Mouse (Mus musculus) embryonic facial prominence, embryonic 10.5 days (tissue): ENCODE measurements around the gene Cenpt. TPM values are rescaled to one million over a fixed set of nuclear protein-coding genes. Genes with fewer than 3 reads are reported as not detected.

Source experiments
- DNase-seq: peaks from one replicate; pipeline ENCODE4 v3.0.0-alpha.2; 2017; ENCODE audit warnings: low spot score
- H3K27ac ChIP-seq: fragments of 300-500 bp; sonication (generic); replicated peaks from 2 replicates; pipeline ENCODE4 v1.5.1; 2016; ENCODE audit warnings: mild to moderate bottlenecking
- H3K27me3 ChIP-seq: fragments of 300-500 bp; sonication (generic); replicated peaks from 2 replicates; pipeline ENCODE4 v1.6.1; 2016; ENCODE audit warnings: low read depth, mild to moderate bottlenecking; ENCODE audit not compliant: poor library complexity, severe bottlenecking
- H3K36me3 ChIP-seq: fragments of 300-500 bp; sonication (generic); replicated peaks from 2 replicates; pipeline ENCODE4 v1.6.1; 2016; ENCODE audit warnings: mild to moderate bottlenecking, moderate library complexity
- H3K4me1 ChIP-seq: fragments of 300-500 bp; sonication (generic); 2 replicates; pipeline ENCODE4 v1.6.1; 2016
- H3K4me3 ChIP-seq: fragments of 300-500 bp; sonication (generic); 2 replicates; pipeline ENCODE4 v1.5.1; 2016; ENCODE audit warnings: mild to moderate bottlenecking, moderate library complexity
- H3K9me3 ChIP-seq: fragments of 300-500 bp; sonication (generic); 2 replicates; pipeline ENCODE4 v1.6.1; 2016; ENCODE audit warnings: mild to moderate bottlenecking
- WGBS: fragments of 180-500 bp; shearing (Covaris S2); methylation state at CpG from one replicate; pipeline ENCODE4 v1.1.7; 2016; 5-methylcytosine and 5-hydroxymethylcytosine counted together
- polyA plus RNA-seq: library from polyadenylated mRNA; unstranded; fragments of >200 nt; fragmentation: Nextera tagmentation; extraction: Ambion mirVana; gene quantifications from 2 replicates; pipeline ENCODE4 v1.2.1, GENCODE M21; 2016

The Cenpt gene
- polyA plus RNA-seq: 49.6 and 51.2 TPM in 2 replicates

- Histone ChIP-seq H3K4me3 (peak within 1 kb of the TSS; percentile 83; the same call in 1 of the 2 replicates), H3K4me1 (peaks cover 46% of the 10 kb centered on the region), H3K9me3 (no peaks in the 10 kb centered on the region), H3K36me3 (peaks cover 29% of the 10 kb centered on the region), H3K27me3 (no peaks in the 10 kb centered on the region), H3K27ac (0 out of 2 replicates have a peak within 1 kb of the TSS, but pooled peaks have one; percentile 37)
- DNase-seq: no peak
- 93% methylated on average over 3 of the region's 3 CpGs for WGBS
Observed at GRCm38 (mm10) chr8:105853178-105853577, at the start of gene Cenpt. TSS of gene Cenpt (minus strand) at chr8:105853278.

DNA sequence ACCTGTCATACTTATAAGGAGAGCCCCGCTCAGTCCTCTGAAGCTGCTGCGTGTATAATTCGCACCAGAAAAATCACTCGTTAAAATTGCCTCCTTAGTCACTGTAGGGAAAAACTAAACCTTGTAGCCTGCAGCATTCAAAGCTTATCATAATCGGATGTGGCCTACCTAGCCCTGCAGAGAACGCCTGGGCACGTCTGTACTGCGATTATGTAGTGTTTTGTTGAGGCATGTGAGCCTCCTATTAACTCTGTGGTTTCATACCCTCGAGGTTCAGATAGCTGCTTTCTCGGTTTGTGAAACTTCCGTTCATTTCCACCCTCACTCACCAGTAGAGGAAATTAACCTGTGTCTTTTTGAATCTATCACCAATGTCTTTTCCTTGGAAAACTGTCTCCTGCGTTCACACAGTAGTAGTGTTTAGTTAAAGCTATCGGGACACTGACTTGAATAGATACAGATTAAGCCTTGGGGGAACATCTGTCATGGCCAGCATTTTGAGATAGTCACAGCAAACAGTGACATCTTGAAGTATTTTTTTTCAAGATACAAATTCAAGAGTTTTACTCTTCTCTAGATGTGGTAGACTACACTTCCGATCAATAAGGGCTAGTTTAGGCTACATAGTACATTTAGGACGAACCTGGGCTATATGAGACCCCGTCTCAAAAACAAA lies 48.0 kb upstream of the Cenpt start:
- Histone ChIP-seq H3K4me3 (peak overlapping the region; percentile 97), H3K36me3 (no peaks in the 10 kb centered on the region), H3K9me3 (no peaks in the 10 kb centered on the region), H3K27me3 (no peaks in the 10 kb centered on the region), H3K4me1 (peaks cover 8% of the 10 kb centered on the region), H3K27ac (peak overlapping the region; percentile 98)
- DNase-seq: no peak
- WGBS: 38% methylated on average over 16 of the region's 16 CpGs

DNA sequence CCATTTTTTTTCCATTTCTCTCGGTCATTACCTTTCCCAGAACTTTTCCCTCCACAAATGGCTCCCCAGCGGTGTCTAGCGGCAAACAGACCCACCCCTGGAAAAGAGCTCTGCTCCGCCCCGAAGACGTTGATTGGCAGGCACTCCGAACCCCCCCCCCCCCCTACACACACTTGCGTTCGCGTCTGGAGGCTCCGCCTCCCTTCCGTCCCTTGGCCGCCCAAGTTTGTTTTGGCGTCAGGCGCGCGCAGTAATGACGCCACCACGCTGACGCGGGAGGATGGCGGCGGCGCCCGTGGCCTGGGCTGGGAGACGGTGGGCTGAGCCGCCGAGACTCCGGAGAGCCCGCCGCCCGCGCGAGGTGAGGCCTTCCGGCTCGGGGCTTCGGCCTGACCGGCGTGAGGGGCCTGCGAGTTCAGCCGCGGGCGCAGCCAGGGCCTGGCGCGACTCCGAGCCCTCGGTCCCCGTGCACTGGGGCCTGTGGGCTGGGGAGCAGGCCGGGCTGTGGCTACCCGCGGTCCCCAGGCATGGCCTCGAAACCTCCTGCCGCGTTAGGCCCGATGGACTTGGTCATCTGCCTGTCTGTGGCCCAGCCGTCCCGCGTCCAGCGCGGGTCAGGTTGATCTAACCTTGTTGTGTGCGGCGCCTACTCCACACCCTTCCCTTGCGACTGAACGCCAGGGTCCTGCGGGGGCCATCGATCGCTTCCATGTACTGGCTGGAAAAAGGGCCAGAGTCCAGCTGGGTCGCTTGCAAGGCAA lies 47.3 kb upstream of the Cenpt start, which contains the start of gene Pskh1:
Gene Pskh1 (plus strand): TSS at position 262 of the 761 bp plus-strand sequence.
- Histone ChIP-seq H3K4me3 (peak within 1 kb of the TSS; percentile 97), H3K27ac (peak within 1 kb of the TSS; percentile 98), H3K27me3 (no peaks in the 10 kb centered on the region), H3K36me3 (no peaks in the 10 kb centered on the region), H3K4me1 (peaks cover 8% of the 10 kb centered on the region), H3K9me3 (no peaks in the 10 kb centered on the region)
- DNase-seq: peak; percentile 96
- WGBS: under 1% methylated on average over 68 of the region's 68 CpGs

- DNase-seq: no peak
- no peaks in the 10 kb centered on the region for H3K27me3 ChIP-seq
- peaks cover 21% of the 10 kb centered on the region for H3K36me3 ChIP-seq
- no peak overlapping the region for H3K27ac ChIP-seq
- H3K4me3 ChIP-seq: no peak overlapping the region
- peaks cover 15% of the 10 kb centered on the region for H3K4me1 ChIP-seq
- 84% methylated on average over 9 of the region's 9 CpGs for WGBS
- no peaks in the 10 kb centered on the region for H3K9me3 ChIP-seq
Observed at GRCm38 (mm10) chr8:105897801-105898480, 44.9 kb upstream of the Cenpt start.

DNA sequence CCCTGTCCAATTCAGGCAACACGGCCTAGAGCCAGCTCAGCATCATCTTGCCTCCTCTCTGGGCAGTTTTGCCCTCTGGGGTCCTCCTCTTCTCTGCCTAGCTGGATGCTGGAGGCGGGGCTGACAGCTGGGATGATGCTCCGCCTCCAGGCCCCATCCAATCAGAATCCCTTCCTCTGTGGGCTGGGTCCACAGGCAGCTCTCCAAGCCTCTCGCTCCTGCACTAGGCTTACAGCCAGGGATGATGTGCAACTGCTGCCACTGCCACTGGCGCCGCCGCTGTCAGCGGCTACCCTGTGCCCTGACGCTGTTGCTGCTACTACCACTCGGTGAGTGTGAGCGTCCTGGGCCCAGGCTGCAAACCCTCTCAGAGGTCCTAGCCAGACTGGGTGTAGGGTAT lies 40.3 kb upstream of the Cenpt start, which contains the start of gene Nrn1l:
Gene Nrn1l (plus strand): TSS at position 229 of the 400 bp plus-strand sequence.
- H3K27me3 ChIP-seq: no peaks in the 10 kb centered on the region
- no peaks in the 10 kb centered on the region for H3K9me3 ChIP-seq
- 7% methylated on average over 11 of the region's 11 CpGs for WGBS
- DNase-seq: peak; percentile 84
- H3K36me3 ChIP-seq: peaks cover 67% of the 10 kb centered on the region
- no peak within 1 kb of the TSS for H3K27ac ChIP-seq
- H3K4me1 ChIP-seq: peaks cover 10% of the 10 kb centered on the region
- peak within 1 kb of the TSS; percentile 36 for H3K4me3 ChIP-seq

DNA sequence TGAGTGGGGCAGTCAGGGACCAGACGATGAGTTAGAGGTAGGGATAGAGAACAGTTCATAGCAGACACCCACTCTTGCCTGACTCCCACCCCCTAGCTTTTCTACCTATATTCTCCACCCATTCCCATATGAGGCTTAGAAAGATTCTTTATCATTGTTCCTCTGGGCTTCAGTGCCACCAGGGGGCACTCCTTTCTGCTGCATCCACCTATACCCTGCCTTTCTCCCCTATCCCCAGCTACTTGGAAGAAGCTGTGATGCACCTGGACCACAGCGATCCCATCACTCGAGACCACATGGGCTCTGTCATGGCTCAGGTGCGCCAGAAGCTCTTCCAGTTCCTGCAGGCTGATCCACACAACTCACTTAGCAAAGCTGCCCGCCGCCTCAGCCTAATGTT lies 39.4 kb upstream of the Cenpt start:
- no peak overlapping the region for H3K27ac ChIP-seq
- DNase-seq: no peak
- WGBS: 88% methylated on average over 6 of the region's 6 CpGs
- no peaks in the 10 kb centered on the region for H3K9me3 ChIP-seq
- H3K4me1 ChIP-seq: peaks cover 10% of the 10 kb centered on the region
- no peak overlapping the region for H3K4me3 ChIP-seq
- peaks cover 76% of the 10 kb centered on the region for H3K36me3 ChIP-seq
- no peaks in the 10 kb centered on the region for H3K27me3 ChIP-seq

- H3K36me3 ChIP-seq: peaks cover 92% of the 10 kb centered on the region
- no peak for DNase-seq
- WGBS: 92% methylated on average over 6 of the region's 6 CpGs
- H3K27ac ChIP-seq: no peak overlapping the region
- H3K27me3 ChIP-seq: no peaks in the 10 kb centered on the region
- H3K4me3 ChIP-seq: no peak overlapping the region
- peaks cover 10% of the 10 kb centered on the region for H3K4me1 ChIP-seq
- H3K9me3 ChIP-seq: no peaks in the 10 kb centered on the region
Observed at GRCm38 (mm10) chr8:105890870-105891269, 37.8 kb upstream of the Cenpt start.

DNA sequence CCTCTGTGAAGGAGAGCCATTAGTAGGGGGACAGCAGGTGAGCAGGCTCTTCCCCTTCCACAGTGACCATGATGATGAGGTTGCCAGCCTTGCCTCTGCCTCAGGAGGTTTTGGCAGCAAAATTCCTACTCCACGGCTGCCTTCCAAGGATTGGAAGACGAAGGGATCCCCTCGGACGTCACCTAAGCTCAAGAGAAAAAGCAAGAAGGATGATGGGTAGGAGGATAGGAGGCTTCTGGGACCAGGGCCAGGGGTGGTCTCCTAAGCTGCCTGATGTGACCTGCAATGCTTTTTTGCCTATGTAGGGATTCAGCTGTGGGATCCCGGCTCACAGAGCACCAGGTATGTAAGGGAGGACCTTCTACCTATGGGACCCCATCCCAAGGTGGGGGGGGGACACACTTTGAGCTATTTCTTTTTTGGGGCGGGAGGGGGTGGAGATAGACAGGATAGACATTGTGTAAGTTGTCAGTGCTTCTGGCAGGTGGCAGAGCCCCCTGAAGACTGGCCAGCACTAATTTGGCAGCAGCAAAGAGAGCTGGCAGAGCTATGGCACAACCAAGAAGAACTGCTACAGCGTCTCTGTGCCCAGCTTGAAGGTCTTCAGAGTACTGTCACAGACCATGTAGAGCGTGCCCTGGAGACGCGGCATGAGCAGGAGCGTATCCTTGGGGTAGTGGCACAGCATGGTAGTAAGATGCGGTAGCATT lies 36.8 kb upstream of the Cenpt start:
- WGBS: 93% methylated on average over 12 of the region's 12 CpGs
- H3K4me3 ChIP-seq: no peak overlapping the region
- H3K27me3 ChIP-seq: no peaks in the 10 kb centered on the region
- H3K4me1 ChIP-seq: peaks cover 10% of the 10 kb centered on the region
- no peak for DNase-seq
- H3K9me3 ChIP-seq: no peaks in the 10 kb centered on the region
- peaks cover 99% of the 10 kb centered on the region for H3K36me3 ChIP-seq
- H3K27ac ChIP-seq: no peak overlapping the region

GRCm38 (mm10) chr8:105880754-105881520 lies 27.9 kb upstream of the Cenpt start, which contains the start of gene Edc4:
TSS of gene Edc4 (plus strand) at chr8:105880881.
- DNase-seq: peak; percentile 87
- Histone ChIP-seq H3K27ac (peak within 1 kb of the TSS; percentile 90), H3K9me3 (no peaks in the 10 kb centered on the region), H3K4me1 (peaks cover 30% of the 10 kb centered on the region), H3K36me3 (peaks cover 66% of the 10 kb centered on the region), H3K27me3 (no peaks in the 10 kb centered on the region), H3K4me3 (peak within 1 kb of the TSS; percentile 95)
- WGBS: under 1% methylated on average over 45 of the region's 45 CpGs

GRCm38 (mm10) chr8:105874301-105874700 lies 21.2 kb upstream of the Cenpt start:
- no peak for DNase-seq
- Histone ChIP-seq H3K9me3 (no peaks in the 10 kb centered on the region), H3K4me3 (no peak overlapping the region), H3K27me3 (no peaks in the 10 kb centered on the region), H3K4me1 (no peaks in the 10 kb centered on the region), H3K36me3 (peaks cover 95% of the 10 kb centered on the region), H3K27ac (no peak overlapping the region)
- 91% methylated on average over 6 of the region's 6 CpGs for WGBS

- no peak overlapping the region for H3K27ac ChIP-seq
- WGBS: 84% methylated on average over 6 of the region's 6 CpGs
- peaks cover 92% of the 10 kb centered on the region for H3K36me3 ChIP-seq
- no peaks in the 10 kb centered on the region for H3K9me3 ChIP-seq
- H3K4me3 ChIP-seq: no peak overlapping the region
- DNase-seq: no peak
- H3K4me1 ChIP-seq: peaks cover 25% of the 10 kb centered on the region
- H3K27me3 ChIP-seq: no peaks in the 10 kb centered on the region
Observed at GRCm38 (mm10) chr8:105866364-105867029, 13.4 kb upstream of the Cenpt start.
